Mouse (Mus musculus) frontal cortex, adult 2 months (tissue): ENCODE measurements at regions not wholly inside any gene's neighbourhood (a gene's known extent, or its start where the extent isn't known, plus 50 kb on each side); places are given as distances from the start of the nearest gene placed in this dataset.
"Not testable (repeated sequence)": the region's sequence is repeated elsewhere in the genome, so short reads cannot be mapped to it uniquely, and the experiment has no call there.

Experiments used
- DNase-seq, 2 experiments: peaks; one replicate each; pipeline ENCODE4 v3.0.0; 2022; ENCODE audit warnings: low spot score in 1 of 2; ENCODE audit errors: extremely low spot score in 1 of 2

GRCm38 (mm10) chr11:48657851-48658250 lies 142.3 kb upstream of the Rack1 start:
- peak in 1 of 2 experiments; percentile 1 for DNase-seq

GRCm38 (mm10) chr11:48661641-48662040 lies 138.5 kb upstream of the Rack1 start:
- no peak for DNase-seq

GRCm38 (mm10) chr11:48684781-48685314 lies 115.3 kb upstream of the Rack1 start:
- no peak for DNase-seq

GRCm38 (mm10) chr11:48690070-48690469 lies 110.1 kb upstream of the Rack1 start:
- DNase-seq, result no peak

GRCm38 (mm10) chr11:48696352-48696751 lies 103.8 kb upstream of the Rack1 start:
- no peak for DNase-seq

- DNase-seq, result no peak
Measured at GRCm38 (mm10) chr11:48697191-48697590, 102.9 kb upstream of the Rack1 start.

- no peak for DNase-seq
Measured at GRCm38 (mm10) chr11:48707192-48707591, 92.9 kb upstream of the Rack1 start.

- no peak for DNase-seq
Measured at GRCm38 (mm10) chr11:48710972-48711371, 89.2 kb upstream of the Rack1 start.

- DNase-seq, result no peak
Measured at GRCm38 (mm10) chr11:48724068-48724467, 76.1 kb upstream of the Rack1 start.

- DNase-seq, result not testable (repeated sequence)
Measured at GRCm38 (mm10) chr11:48730826-48731225, 69.3 kb upstream of the Rack1 start.

- DNase-seq, result no peak
Measured at GRCm38 (mm10) chr11:48746503-48746902, 53.6 kb upstream of the Rack1 start.

GRCm38 (mm10) chr11:48748066-48748465 lies 52.1 kb upstream of the Rack1 start:
- no peak for DNase-seq
